In the genomic region with DNA sequence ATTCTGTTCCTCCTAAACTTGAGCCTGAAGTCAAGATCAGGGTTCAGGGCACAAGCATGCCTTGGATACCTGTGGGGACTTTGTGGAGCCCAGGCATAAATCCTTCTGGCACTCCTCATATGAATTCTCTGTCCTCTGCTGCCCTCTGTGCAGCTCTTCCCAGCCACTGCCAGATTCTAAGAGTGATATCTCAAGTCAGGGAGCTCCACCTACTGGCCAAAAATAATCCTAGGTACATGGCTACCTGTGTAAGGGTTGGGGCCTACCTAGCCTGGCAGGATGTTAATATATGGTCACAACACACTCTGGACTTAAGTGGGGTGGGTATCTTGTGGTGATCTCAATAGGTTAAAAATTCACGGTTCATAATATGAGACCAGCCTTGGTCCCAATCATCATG, we compare ENCODE assay signal across 9 mouse cellular contexts. TPM values are rescaled to one million over a fixed set of nuclear protein-coding genes. Genes with fewer than 3 reads are reported as not detected.
DNase-seq lines count a peak whose midpoint lies in the region; ATAC-seq and TF ChIP-seq lines count a peak whose summit lies in the region.
"Had no signal": no experiment of that assay in that cellular context is flagged by ENCODE, and none has a peak within 500 bp of the region (broad histone marks: within the 10 kb centered on the region; RNA-seq: fewer than 3 reads in every experiment).

No protein-coding gene starts in this region.

- peak; percentile 72 for ATAC-seq in hindbrain, postnatal 0 days

- H3K4me3 ChIP-seq in hindbrain, postnatal 0 days (ENCODE audit: low read length), result no peak overlapping the region
- H3K4me3 ChIP-seq in liver, adult 2 months (ENCODE audit: insufficient read depth, low read depth, low read length), result no peak overlapping the region
- H3K4me3 ChIP-seq: embryonic facial prominence, embryonic 12.5 days had no signal

- no peak for TF ChIP-seq POLR2A in liver, adult 2 months (IDR thresholded peaks at IDR 0.05; ENCODE audit: extremely low read depth, insufficient read depth, low read length)

- no peaks in the 10 kb centered on the region for H3K4me1 ChIP-seq in hindbrain, postnatal 0 days (ENCODE audit: insufficient read depth, low read length)
- no peaks in the 10 kb centered on the region for H3K4me1 ChIP-seq in liver, adult 2 months (ENCODE audit: control insufficient read depth, insufficient read depth, low read length)
- H3K4me1 ChIP-seq: embryonic facial prominence, embryonic 12.5 days had no signal

- H3K9me3 ChIP-seq in hindbrain, postnatal 0 days (ENCODE audit: low read length), result no peaks in the 10 kb centered on the region
- H3K9me3 ChIP-seq: embryonic facial prominence, embryonic 12.5 days had no signal

- H3K27ac ChIP-seq in hindbrain, postnatal 0 days, result no peak overlapping the region
- H3K27ac ChIP-seq in liver, adult 2 months (replicated peaks; ENCODE audit: insufficient read depth, low read depth, low read length), result no peak overlapping the region
- H3K27ac ChIP-seq: embryonic facial prominence, embryonic 12.5 days had no signal

- DNase-seq in left cerebral cortex, adult 18-20 months (ENCODE audit: low spot score in 2 of 2), result peak; percentile 47 to 61
- no peak for DNase-seq in left cerebral cortex, postnatal 10 days (ENCODE audit: extremely low spot score in 1 of 2, low spot score in 2 of 2)
- peak; percentile 65 for DNase-seq in R1 (ENCODE audit: low read depth, low spot score)
- peak; percentile 78 for DNase-seq in embryo, embryonic 11 days
- peak; percentile 87 for DNase-seq in hindbrain, postnatal 0 days (ENCODE audit: low spot score)
- peak; percentile 64 for DNase-seq in liver, adult 2 months (ENCODE audit: extremely low read depth, low read depth, low spot score)
- peak; percentile 85 for DNase-seq in naive thymus-derived CD4-positive, alpha-beta T cell, adult 2 months (ENCODE audit: low read depth)
- no peak for DNase-seq in ovary, postnatal 36 days (ENCODE audit: low spot score)

- no peaks in the 10 kb centered on the region for H3K79me2 ChIP-seq in liver, adult 2 months (ENCODE audit: control insufficient read depth, insufficient read depth, low read length)

- no peak overlapping the region for H3K4me2 ChIP-seq in hindbrain, postnatal 0 days (ENCODE audit: low read depth, low read length)
- H3K4me2 ChIP-seq: embryonic facial prominence, embryonic 12.5 days had no signal

- intact Hi-C loops in left cerebral cortex, postnatal 10 days (cut with DNase I), result no loop called here

- TF ChIP-seq CTCF in hindbrain, postnatal 0 days (IDR thresholded peaks at IDR 0.05; ENCODE audit: low read depth), result peak; percentile 83
- TF ChIP-seq CTCF in liver, adult 2 months (IDR thresholded peaks at IDR 0.05; ENCODE audit: low read depth, low read length), result peak; percentile 29; the same call in 1 of the 2 replicates

- H3K36me3 ChIP-seq in hindbrain, postnatal 0 days (ENCODE audit: insufficient read depth, low read length), result peaks cover 59% of the 10 kb centered on the region
- H3K36me3 ChIP-seq in liver, adult 2 months (ENCODE audit: control insufficient read depth, insufficient read depth, low read length), result peaks cover 43% of the 10 kb centered on the region

- H3K9ac ChIP-seq in hindbrain, postnatal 0 days (replicated peaks; ENCODE audit: low read length), result no peak overlapping the region
- no peak overlapping the region for H3K9ac ChIP-seq in liver, adult 2 months (ENCODE audit: low read depth, low read length)
- H3K9ac ChIP-seq: embryonic facial prominence, embryonic 12.5 days had no signal

- H3K27me3 ChIP-seq in hindbrain, postnatal 0 days (ENCODE audit: insufficient read depth, low read length), result no peaks in the 10 kb centered on the region
- no peaks in the 10 kb centered on the region for H3K27me3 ChIP-seq in liver, adult 2 months (ENCODE audit: control insufficient read depth, insufficient read depth, low read length)
- H3K27me3 ChIP-seq: embryonic facial prominence, embryonic 12.5 days had no signal

- 53% methylated on average over 1 of the region's 1 CpGs for WGBS in hindbrain, postnatal 0 days
- WGBS in liver, adult 2 months, result 49% methylated on average over 1 of the region's 1 CpGs

RNA-seq across cellular contexts. Expression of gene Idua, which starts 8.3 kb away (rescaled TPM):
- total RNA-seq in left cerebral cortex, adult 18-20 months (2021), result 10 to 100 TPM; 17.5 to 18.1 TPM
- total RNA-seq in left cerebral cortex, postnatal 10 days (2021), result 1 to 10 TPM; 6.7 to 8.2 TPM
- 4.9 and 11.4 TPM in 2 replicates for total RNA-seq in hindbrain, postnatal 0 days (2014; rRNA removed)
- 8.0 and 8.2 TPM in 2 replicates for polyA plus RNA-seq in hindbrain, postnatal 0 days (2015; fragmentation: Nextera tagmentation; extraction: Ambion mirVana)
- 2.1 and 2.6 TPM in 2 replicates for total RNA-seq in liver, adult 2 months (2014; rRNA removed)
- 4.3 and 7.3 TPM in 2 replicates for polyA plus RNA-seq in liver, adult 2 months (2012; rRNA removed)

RNA-seq across cellular contexts. Expression of gene Dgkq, which starts 17.6 kb away (rescaled TPM):
- total RNA-seq in left cerebral cortex, adult 18-20 months (2021), result 10 to 100 TPM; 45.7 to 60.3 TPM
- 10 to 100 TPM; 52.6 to 54.6 TPM for total RNA-seq in left cerebral cortex, postnatal 10 days (2021)
- 48.2 and 64.4 TPM in 2 replicates for total RNA-seq in hindbrain, postnatal 0 days (2014; rRNA removed)
- 19.3 and 20.0 TPM in 2 replicates for polyA plus RNA-seq in hindbrain, postnatal 0 days (2015; fragmentation: Nextera tagmentation; extraction: Ambion mirVana)
- total RNA-seq in liver, adult 2 months (2014; rRNA removed), result 14.0 and 16.3 TPM in 2 replicates
- 19.5 and 28.2 TPM in 2 replicates for polyA plus RNA-seq in liver, adult 2 months (2012; rRNA removed)

RNA-seq across cellular contexts. Expression of gene Tmem175, which starts 22.3 kb away (rescaled TPM):
- 10 to 100 TPM; 33.7 to 43.5 TPM for total RNA-seq in left cerebral cortex, adult 18-20 months (2021)
- 10 to 100 TPM; 36.9 to 38.7 TPM for total RNA-seq in left cerebral cortex, postnatal 10 days (2021)
- 43.6 and 50.0 TPM in 2 replicates for total RNA-seq in hindbrain, postnatal 0 days (2014; rRNA removed)
- 38.7 and 40.6 TPM in 2 replicates for polyA plus RNA-seq in hindbrain, postnatal 0 days (2015; fragmentation: Nextera tagmentation; extraction: Ambion mirVana)
- total RNA-seq in liver, adult 2 months (2014; rRNA removed), result 6.0 and 9.9 TPM in 2 replicates
- polyA plus RNA-seq in liver, adult 2 months (2012; rRNA removed), result 19.4 TPM in 2 replicates

RNA-seq across cellular contexts. Expression of gene Gak, which starts 22.3 kb away (rescaled TPM):
- total RNA-seq in left cerebral cortex, adult 18-20 months (2021), result 10 to 100 TPM; 95.7 to 98.5 TPM
- total RNA-seq in left cerebral cortex, postnatal 10 days (2021), result 10 to 100 TPM; 88.2 to 97.3 TPM
- 75.5 and 87.8 TPM in 2 replicates for total RNA-seq in hindbrain, postnatal 0 days (2014; rRNA removed)
- polyA plus RNA-seq in hindbrain, postnatal 0 days (2015; fragmentation: Nextera tagmentation; extraction: Ambion mirVana), result 40.2 and 43.5 TPM in 2 replicates
- 32.7 and 39.8 TPM in 2 replicates for total RNA-seq in liver, adult 2 months (2014; rRNA removed)
- polyA plus RNA-seq in liver, adult 2 months (2012; rRNA removed), result 48.0 and 54.7 TPM in 2 replicates

RNA-seq across cellular contexts. Expression of gene Slc26a1, which starts 23.5 kb away (rescaled TPM):
- under 1 TPM; 0.68 to 1.00 TPM for total RNA-seq in left cerebral cortex, adult 18-20 months (2021)
- 1 to 10 TPM; 2.6 to 2.8 TPM for total RNA-seq in left cerebral cortex, postnatal 10 days (2021)
- 6.3 and 12.6 TPM in 2 replicates for total RNA-seq in hindbrain, postnatal 0 days (2014; rRNA removed)
- 3.5 and 3.6 TPM in 2 replicates for polyA plus RNA-seq in hindbrain, postnatal 0 days (2015; fragmentation: Nextera tagmentation; extraction: Ambion mirVana)
- total RNA-seq in liver, adult 2 months (2014; rRNA removed), result 121 and 190 TPM in 2 replicates
- 261 and 264 TPM in 2 replicates for polyA plus RNA-seq in liver, adult 2 months (2012; rRNA removed)

Comparison
In these comparisons a context has a peak if more than half of its experiments do, and no peak if none do; other contexts are left out.
1. DNase-seq: peak in left cerebral cortex, adult 18-20 months (2 of 2), R1 (single experiment), embryo, embryonic 11 days (single experiment), hindbrain, postnatal 0 days (single experiment), liver, adult 2 months (single experiment) and naive thymus-derived CD4-positive, alpha-beta T cell, adult 2 months (single experiment); none in left cerebral cortex, postnatal 10 days (0 of 2) and ovary, postnatal 36 days (single experiment).